Mouse (Mus musculus): ENCODE results near the gene CT030661.1. TPM values are rescaled to one million over a fixed set of nuclear protein-coding genes. Genes with fewer than 3 reads are reported as not detected.
"Not testable (repeated sequence)": the region's sequence is repeated elsewhere in the genome, so short reads cannot be mapped to it uniquely, and the experiment has no call there.

CT030661.1 gene
- 10 to 100 TPM; 16.2 to 17.4 TPM for total RNA-seq (2021)
- long read RNA-seq, experiment 1, partial matches to known transcripts: 0 of 1 reads
- long read RNA-seq, experiment 1, other reads (novel, unspliced or antisense): 1 of 1 reads
- long read RNA-seq, experiment 2, transcript CT030661.1-201 (6 exons, 3,474 nt): major isoform, 8 of 18 reads
- long read RNA-seq, experiment 2, partial matches to known transcripts: 3 of 18 reads
- long read RNA-seq, experiment 2, other reads (novel, unspliced or antisense): 7 of 18 reads

DNA sequence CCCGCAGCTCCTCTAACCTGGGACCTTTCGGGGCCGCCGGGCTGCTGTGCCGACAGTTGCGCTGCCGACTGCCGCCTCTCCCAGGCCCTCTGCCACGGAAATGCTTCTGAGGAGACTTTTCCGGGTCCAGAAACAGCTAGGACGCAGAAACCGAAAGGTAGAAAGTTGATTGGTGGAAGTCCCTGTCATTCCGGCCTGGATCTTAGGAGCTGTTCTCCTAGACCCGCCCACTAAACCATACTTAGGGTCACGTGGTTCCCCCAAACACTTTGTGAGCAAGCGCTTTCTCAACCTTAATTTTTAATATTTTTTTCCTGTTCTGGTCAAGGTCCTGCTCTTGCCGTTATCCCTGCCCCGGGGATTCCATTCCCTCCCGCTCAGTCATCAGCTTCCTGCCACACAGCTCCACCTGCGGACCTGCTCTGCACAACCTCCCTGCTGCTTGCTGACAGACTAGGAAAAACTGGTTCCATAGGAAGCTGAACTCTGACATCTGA lies at the start of gene CT030661.1:
Gene CT030661.1, minus strand, starts transcription at position 108 of the 497 bp plus-strand sequence.
- peak; percentile 24 to 63 for DNase-seq (ENCODE audit: low spot score in 2 of 2)

- DNase-seq (ENCODE audit: low spot score in 2 of 2): no peak
Measured at GRCm38 (mm10) chr17:22363895-22364294, 49.3 kb upstream of the CT030661.1 start.

GRCm38 (mm10) chr17:22361101-22361781 lies 46.6 kb upstream of the CT030661.1 start, which contains the start of the genes Zfp944 and Zfp758:
Gene Zfp944, minus strand, starts transcription at chr17:22361400.
Gene Zfp758, plus strand, starts transcription at chr17:22361453.
- peak; percentile 21 to 23 for DNase-seq (ENCODE audit: low spot score in 2 of 2)

- no peak for DNase-seq (ENCODE audit: low spot score in 2 of 2)
Measured at GRCm38 (mm10) chr17:22360572-22360971, 45.9 kb upstream of the CT030661.1 start.

- DNase-seq (ENCODE audit: low spot score in 2 of 2): no peak
Measured at GRCm38 (mm10) chr17:22352794-22353193, 38.2 kb upstream of the CT030661.1 start.

DNA sequence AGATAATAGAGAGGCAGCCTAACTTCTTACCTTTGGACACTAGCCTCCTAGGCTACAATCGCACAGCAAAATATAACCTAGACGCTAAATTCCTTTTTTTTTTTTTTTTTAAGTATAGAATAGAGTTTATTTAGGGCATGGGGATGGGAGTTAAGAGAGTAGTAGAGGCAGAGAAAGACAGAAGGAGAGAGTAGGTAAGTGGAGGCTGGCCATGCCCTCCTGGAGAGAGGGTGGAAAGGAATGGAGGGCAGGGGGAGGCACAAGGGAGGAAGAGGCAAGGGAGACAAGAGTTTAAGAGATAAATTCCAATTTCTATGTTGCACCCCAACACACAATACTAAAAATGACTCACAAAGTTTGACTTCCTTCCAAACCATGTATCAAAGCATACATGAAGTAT lies 610 bp upstream of the CT030661.1 start:
- not testable (repeated sequence) for DNase-seq (ENCODE audit: low spot score in 2 of 2)

DNA sequence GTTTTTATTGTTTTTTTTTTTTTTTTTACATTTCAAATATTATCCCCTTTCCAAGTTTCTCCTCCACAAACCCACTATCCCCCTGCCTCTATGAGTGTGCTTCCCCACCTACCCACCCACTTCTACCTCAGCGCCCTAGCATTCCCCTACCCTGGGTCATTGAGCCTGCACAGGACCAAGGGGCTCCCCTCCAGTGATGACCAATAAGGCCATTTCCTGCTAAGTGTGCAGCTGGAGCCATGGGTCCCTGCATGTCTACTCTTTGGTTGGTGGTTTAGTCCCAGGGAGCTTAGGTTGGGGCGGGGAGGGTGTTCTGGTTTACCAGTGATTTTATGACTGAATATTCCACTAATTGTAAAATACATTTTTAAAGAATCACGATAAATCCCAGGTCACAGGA lies 418 bp downstream of the CT030661.1 start:
- DNase-seq (ENCODE audit: low spot score in 2 of 2): not testable (repeated sequence)

Other genes with a start within 250 kb of the CT030661.1 start
- gene Zfp947, start 148.6 kb downstream of the CT030661.1 start, total RNA-seq (2021): 1 to 10 TPM; 2.5 to 3.1 TPM
- 1 to 10 TPM; 6.3 to 6.9 TPM for gene Zfp994, start 89.2 kb downstream of the CT030661.1 start, total RNA-seq (2021)
- 1 to 10 TPM; 8.2 to 9.9 TPM for gene Zfp944, start 46.6 kb upstream of the CT030661.1 start, total RNA-seq (2021)
- 10 to 100 TPM; 10.9 to 11.1 TPM for gene Zfp758, start 46.6 kb upstream of the CT030661.1 start, total RNA-seq (2021)
- gene Zfp946, start 109.4 kb upstream of the CT030661.1 start, total RNA-seq (2021): 10 to 100 TPM in 1 of 2 experiments, 1 to 10 TPM in 1; 9.4 to 12.0 TPM